Mouse (Mus musculus) ES-E14 (cell line): ENCODE results near the gene Zfp410.

Experiments used
- CHD2 ChIP-seq: IDR thresholded peaks from 2 replicates; pipeline ENCODE4 v1.6.1; 2014; ENCODE audit warnings: mild to moderate bottlenecking, low read depth, low read length, inconsistent platforms
- HCFC1 ChIP-seq: IDR thresholded peaks from 2 replicates; pipeline ENCODE4 v1.6.1; 2012; ENCODE audit warnings: low read length, inconsistent platforms, borderline replicate concordance; ENCODE audit not compliant: insufficient read depth

DNA sequence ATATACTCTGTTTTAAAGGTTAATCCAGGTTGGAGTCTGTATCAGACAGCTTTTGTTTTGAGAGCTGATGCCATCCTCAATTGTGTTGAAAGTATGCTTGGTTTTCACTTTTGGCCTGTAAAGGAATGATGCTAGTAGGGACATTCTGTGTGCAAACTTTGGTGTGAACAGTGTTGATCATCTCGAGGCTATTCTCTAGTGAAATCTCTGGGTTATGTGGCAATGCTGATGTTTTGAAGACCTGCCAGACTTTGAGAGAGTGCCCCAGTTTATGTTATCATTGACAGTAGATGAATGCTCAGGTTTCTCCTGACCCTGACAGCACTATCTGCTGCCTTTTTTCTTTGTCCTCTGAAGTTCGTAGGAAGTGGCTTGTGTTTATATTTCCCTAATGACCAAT is 46.2 kb downstream of the Zfp410 start:
- TF ChIP-seq HCFC1 (no peak), CHD2 (no peak)
